Mouse (Mus musculus) right cerebral cortex, postnatal 14 days (tissue): Measurements from ENCODE around the gene Ankrd23.
A peak's percentile ranks its signal among the peaks of the same experiment; 100 is the strongest.

Experiments used
- DNase-seq: peaks from one replicate; pipeline ENCODE4 v3.0.0; 2022

Gene Ankrd23

DNA sequence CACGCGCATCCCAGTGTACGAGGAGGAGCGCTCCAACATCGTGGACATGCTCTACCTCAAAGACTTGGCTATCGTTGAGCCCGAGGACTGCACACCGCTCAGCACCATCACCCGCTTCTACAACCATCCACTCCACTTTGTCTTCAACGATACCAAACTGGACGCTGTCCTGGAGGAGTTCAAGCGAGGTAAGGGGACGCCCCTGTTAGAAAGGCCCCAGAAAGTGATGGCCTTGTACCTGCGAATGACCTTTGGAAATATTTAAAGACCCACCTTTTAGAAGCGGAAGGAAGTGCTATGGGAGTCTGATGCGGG lies 23.8 kb downstream of the Ankrd23 start:
- DNase-seq, result no peak

DNA sequence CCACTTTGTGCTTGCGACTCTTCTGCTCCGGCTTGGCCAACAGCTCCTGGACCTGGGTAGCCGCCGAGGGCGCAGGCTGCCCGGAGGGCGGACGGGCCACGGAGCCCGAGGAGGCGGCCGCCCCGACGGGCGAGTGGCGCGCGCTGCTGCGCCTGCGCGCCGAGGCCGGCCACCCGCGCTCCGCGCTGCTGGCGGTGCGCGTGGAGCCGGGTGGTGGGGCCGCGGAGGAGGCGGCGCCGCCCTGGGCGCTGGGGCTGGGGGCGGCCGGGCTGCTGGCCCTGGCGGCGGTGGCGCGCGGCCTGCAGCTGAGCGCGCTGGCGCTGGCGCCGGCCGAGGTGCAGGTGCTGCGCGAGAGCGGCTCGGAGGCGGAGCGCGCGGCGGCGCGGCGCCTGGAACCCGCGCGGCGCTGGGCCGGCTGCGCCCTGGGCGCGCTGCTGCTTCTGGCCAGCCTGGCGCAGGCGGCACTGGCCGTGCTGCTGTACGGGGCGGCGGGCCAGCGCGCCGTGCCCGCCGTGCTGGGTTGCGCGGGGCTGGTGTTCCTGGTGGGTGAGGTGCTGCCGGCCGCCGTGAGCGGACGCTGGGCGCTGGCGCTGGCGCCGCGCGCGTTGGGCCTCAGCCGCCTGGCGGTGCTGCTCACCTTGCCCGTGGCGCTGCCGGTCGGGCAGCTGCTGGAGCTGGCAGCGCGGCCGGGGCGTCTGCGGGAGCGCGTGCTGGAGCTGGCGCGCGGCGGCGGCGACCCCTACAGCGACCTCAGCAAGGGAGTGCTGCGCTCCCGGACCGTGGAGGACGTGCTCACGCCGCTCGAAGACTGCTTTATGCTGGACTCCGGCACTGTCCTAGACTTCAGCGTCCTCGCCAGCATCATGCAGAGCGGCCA lies 24.4 kb downstream of the Ankrd23 start:
- DNase-seq, result peak; percentile 53

DNA sequence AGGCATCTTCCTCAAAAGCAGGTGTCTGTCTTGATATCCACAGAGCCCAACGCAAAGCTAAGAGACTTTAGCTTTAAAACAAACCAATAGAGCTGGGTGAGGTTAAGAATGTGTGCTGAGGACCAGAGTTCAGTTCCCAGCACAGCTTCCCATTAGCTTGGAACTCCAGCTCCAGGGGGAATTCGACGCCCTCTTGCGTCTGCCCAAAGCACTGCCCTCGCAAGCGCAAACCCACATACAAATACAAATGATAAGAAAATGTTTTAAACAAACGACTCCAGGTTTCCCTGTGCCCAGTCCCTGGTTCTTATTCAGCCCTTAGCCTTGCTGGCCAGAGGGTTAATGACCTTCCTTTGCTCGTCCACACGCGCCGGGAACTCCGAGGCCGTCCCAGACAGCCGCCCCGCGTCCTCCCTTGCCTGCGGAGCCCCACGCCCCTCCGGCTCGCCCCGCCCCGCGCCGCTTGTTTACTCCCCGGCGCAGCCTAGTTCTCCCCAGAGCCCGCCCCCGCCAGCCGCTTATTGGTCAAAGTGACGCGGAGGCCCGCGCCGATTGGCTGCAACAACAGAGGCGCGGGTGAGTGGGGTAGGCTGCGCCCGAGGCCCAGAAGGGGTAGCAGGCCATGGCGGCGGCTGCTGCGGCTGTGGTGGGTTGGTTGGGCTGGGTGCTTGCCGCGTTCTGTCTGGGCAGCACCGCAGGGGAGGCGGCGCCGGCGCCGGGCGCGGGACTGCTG lies 25.2 kb downstream of the Ankrd23 start, which contains the start of gene Cnnm3:
Gene Cnnm3, plus strand, starts transcription at position 579 of the 733 bp plus-strand sequence.
- peak; percentile 99 for DNase-seq

DNA sequence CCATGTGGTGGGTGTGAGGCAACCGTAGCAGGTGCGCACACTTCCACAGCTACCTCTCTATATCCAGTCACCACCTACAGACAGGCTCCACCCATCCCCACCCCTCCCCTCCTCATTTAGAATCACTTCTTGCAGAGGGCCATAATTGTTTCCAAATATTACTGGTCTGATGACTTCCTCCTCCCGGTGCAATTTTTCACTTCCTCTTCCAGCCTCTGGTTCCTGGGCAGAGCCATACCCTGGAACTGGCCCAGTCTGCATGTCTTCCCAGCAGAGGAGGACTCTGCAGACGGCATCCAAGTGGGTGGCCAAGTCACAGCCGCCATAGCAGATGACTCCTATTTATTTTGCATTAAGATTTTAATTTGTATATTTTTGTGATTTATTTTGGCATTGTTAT lies 28.4 kb downstream of the Ankrd23 start:
- no peak for DNase-seq

DNA sequence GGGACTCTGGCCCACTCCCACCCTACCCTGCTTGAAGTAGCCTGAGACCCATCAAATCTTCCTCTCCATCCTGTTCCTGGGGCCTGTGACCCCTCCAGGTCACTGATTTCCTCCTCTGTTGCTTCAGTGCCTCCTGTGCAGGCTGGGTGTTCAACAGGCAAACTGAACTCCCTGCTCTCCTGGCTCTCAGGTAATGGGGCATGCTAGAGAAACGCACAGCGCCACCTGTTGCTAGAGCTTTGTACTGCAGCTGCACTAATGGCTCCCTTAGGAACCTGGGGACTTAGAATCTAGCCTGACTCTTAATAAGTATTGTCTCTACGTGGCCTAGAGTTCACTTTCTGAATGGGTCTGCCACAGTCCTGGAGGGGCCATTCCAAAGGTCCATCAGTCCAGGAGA lies 35.4 kb downstream of the Ankrd23 start:
- peak; percentile 80 for DNase-seq

DNA sequence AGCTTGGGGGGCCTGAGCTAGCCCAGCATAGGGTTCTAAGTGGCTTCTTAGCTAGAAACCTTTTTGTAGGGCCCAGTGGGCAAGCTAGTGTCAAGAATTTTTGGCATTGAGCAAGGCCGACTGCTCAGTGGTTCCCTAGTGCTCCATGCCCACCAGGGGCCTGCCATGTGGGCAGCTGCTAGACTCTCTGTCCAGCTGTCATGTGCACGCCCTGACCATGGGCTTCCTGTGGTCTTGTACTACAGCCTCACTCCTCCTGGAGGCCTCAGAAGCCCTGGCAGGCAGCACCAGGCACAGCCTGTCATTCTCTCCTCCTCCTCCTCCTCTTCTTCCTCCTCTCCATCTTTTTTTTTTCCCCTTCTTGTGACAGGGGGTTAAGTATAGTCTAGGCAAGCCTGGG lies 39.4 kb downstream of the Ankrd23 start:
- DNase-seq, result no peak

DNA sequence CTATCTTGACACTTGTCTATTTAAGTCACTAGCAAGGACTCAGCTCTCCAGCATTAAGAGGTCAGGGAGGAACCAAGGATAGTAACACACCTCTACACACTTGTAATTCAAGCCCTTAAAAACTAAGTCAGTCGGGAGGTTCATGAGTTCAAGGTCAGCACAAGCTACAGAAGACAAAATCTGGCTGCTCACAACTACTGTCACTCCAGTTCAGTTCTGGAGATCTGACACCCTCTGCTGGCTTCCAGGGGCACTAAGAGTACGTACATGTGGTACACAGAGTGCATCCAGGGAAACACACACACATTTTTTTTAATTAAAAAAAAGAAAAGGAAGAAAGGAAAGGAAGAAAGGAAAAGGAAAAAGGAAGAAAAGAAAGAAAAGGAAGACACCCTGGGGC lies 40.0 kb downstream of the Ankrd23 start:
- no peak for DNase-seq

DNA sequence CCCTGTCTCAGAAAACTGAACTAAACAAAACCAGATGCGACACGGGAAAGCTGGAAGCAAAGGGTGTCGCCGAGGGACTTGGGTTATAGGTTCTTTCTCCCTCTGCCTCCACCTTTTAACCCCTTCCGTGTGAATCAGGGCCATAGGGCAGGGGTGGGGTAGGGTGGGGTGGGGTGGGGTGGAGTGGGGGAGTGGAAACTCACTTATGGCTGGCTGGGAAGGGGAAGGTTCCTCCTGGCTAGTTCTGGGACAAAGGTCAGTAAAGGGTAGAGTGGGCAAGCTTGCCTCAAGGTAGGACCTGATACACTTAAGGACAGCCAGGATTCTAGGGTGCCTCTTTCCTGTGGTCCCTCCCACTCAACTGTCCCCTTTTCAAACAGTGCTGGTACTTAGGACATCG lies 43.4 kb downstream of the Ankrd23 start:
- DNase-seq, result no peak

DNA sequence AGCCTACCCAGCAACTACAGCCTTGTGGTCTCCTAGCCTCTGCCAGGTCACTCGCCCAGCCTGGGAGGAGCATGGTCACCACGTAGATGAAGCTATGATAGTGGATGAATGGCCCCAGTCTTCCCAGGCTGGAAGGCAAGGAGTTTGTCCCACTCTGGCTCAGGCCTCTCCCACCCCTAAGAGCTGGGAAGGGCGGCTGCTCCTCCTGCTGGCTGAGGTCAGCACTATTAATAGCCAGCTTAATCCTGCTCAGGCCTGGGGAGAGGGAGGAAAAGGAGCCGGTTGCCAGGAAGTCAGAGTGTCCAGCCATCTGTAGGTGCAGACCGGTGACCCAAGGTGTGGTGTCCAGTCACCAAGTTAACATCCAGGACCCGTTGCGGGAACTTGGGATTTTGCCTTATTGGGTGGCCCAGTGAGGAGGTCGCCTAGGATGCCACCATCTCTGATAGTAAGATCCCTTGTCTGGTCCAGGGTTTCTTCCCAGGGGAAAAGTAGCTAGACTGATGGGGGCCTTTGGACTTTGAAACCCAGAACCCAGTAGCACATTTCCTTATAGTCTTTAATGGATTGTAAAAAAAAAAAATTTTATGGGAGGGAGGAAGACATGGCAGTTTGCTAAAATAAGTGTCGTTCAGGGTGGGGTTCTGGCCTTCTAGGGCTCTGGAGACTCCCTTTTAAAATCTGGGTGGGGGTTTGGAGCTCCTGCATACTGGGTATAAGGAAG lies 44.1 kb downstream of the Ankrd23 start:
- no peak for DNase-seq

DNA sequence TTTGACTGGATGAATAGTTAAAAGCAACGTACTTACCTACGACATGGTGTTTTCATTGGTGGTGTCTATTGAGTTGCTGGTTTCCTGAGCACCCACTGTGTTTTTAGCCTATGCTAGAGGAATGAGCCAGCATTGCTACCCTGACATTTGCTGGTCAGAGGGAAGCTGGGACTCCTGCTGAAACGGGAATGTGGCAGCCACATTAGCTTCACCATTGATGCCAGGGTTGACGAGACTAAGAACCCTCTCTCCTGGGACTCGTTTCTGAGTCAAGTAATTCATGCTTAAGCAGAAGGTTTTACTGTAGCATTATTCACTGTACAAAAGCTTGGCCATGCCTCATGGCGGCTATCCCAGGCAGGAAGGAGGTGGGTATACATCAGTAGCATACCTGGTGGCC lies 47.0 kb downstream of the Ankrd23 start:
- DNase-seq, result no peak

DNA sequence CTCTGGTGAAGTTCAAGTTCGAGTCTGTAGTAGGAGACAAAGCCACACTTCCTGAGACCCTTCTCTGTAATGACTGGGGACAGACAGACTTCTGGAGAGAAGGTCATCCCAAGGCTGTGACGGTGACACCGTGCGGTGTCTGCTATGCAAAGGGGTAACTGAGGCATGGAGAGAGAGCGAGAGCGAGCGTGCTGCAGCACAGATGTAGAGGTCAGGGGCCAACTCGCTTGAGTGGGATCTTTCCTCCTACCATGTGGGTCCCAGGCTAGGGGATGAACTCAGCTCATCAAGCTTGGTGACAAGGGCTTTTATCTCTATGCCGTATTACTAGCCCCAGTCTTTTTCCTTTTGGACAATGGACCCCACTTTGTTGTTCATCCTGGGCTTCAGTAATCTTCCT lies 49.6 kb downstream of the Ankrd23 start:
- DNase-seq, result no peak

DNA sequence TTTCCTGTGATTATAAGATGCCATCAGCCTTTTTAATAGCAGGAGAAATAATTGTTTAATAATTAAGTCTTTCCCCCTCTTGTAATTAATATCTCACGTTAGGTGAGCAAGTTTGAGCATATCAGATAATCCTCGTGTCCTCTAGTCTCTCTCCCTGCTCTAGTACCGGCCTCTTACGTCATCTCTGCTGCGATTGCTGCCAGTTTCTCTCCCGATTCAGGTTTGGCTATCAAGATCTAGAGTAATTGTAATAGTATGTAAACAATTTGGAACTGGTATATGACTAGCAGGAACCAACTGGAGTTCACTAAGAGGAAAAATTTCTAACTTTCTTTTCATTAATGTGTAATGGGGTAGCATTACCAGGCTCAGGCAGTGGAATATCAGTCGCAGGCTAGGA lies 51.6 kb downstream of the Ankrd23 start:
- no peak for DNase-seq

DNA sequence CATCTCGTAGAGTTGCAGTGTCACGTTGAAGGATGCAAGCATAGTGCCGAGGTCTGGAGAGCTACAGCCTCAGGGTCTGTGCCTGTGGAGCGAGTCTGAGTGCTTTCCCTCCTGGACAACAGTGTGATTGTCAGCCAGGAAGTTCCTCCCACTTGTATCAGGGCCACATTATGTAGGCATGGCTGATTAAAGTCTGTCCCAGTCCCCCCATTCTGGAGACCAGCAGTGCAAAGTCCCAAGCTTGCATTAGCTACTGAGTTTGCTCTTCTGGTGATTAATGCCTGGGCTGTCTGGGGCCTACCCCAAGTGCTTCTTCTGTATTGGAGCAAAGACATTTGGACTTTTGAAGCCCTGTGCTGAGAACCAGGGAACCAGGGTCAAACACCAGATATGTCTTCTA lies 52.9 kb downstream of the Ankrd23 start:
- no peak for DNase-seq
